Mouse (Mus musculus) neural tube, embryonic 15.5 days (tissue): ENCODE measurements around the gene Pcnp. TPM values are rescaled to one million over a fixed set of nuclear protein-coding genes. Genes with fewer than 3 reads are reported as not detected.
"Not testable (repeated sequence)": the region's sequence is repeated elsewhere in the genome, so short reads cannot be mapped to it uniquely, and the experiment has no call there.

Source experiments
- ATAC-seq: fragments of 200-750 bp; cut with Nextera tagmentation; 2 replicates; pipeline ENCODE4 v1.8.0; 2017; ENCODE audit warnings: mild to moderate bottlenecking, moderate TSS enrichment, moderate library complexity; ENCODE audit not compliant: low FRiP score
- H3K27ac ChIP-seq: fragments of 300-500 bp; sonication (generic); replicated peaks from 2 replicates; pipeline ENCODE4 v1.5.1; 2015; ENCODE audit warnings: mild to moderate bottlenecking, inconsistent platforms
- H3K27me3 ChIP-seq: fragments of 300-500 bp; sonication (generic); replicated peaks from 2 replicates; pipeline ENCODE4 v1.6.1; 2015; ENCODE audit warnings: inconsistent platforms
- H3K36me3 ChIP-seq: fragments of 300-500 bp; sonication (generic); 2 replicates; pipeline ENCODE4 v1.6.1; 2015; ENCODE audit warnings: inconsistent platforms
- H3K4me1 ChIP-seq: fragments of 300-500 bp; sonication (generic); 2 replicates; pipeline ENCODE4 v1.6.1; 2015; ENCODE audit warnings: inconsistent platforms
- H3K4me2 ChIP-seq: fragments of 300-500 bp; sonication (generic); 2 replicates; pipeline ENCODE4 v1.6.1; 2015; ENCODE audit warnings: inconsistent platforms, mild to moderate bottlenecking, moderate library complexity
- H3K4me3 ChIP-seq: fragments of 300-500 bp; sonication (generic); replicated peaks from 2 replicates; pipeline ENCODE4 v1.5.1; 2015; ENCODE audit warnings: mild to moderate bottlenecking, inconsistent platforms
- H3K9ac ChIP-seq: fragments of 300-500 bp; sonication (generic); replicated peaks from 2 replicates; pipeline ENCODE4 v1.6.1; 2015; ENCODE audit warnings: mild to moderate bottlenecking, inconsistent platforms
- H3K9me3 ChIP-seq: fragments of 300-500 bp; sonication (generic); replicated peaks from 2 replicates; pipeline ENCODE4 v1.6.1; 2016; ENCODE audit warnings: inconsistent platforms
- WGBS: fragments of 180-500 bp; shearing (Covaris S2); methylation state at CpG from one replicate; pipeline ENCODE4 v1.1.7; 2015; ENCODE audit warnings: mixed read lengths; 5-methylcytosine and 5-hydroxymethylcytosine counted together
- polyA plus RNA-seq: library from polyadenylated mRNA; unstranded; fragments of >200 nt; fragmentation: Nextera tagmentation; extraction: Ambion mirVana; gene quantifications from 2 replicates; pipeline ENCODE4 v1.2.1, GENCODE M21; 2015

Pcnp gene
- polyA plus RNA-seq, 1 experiment from 2014 or later = 193 TPM

DNA sequence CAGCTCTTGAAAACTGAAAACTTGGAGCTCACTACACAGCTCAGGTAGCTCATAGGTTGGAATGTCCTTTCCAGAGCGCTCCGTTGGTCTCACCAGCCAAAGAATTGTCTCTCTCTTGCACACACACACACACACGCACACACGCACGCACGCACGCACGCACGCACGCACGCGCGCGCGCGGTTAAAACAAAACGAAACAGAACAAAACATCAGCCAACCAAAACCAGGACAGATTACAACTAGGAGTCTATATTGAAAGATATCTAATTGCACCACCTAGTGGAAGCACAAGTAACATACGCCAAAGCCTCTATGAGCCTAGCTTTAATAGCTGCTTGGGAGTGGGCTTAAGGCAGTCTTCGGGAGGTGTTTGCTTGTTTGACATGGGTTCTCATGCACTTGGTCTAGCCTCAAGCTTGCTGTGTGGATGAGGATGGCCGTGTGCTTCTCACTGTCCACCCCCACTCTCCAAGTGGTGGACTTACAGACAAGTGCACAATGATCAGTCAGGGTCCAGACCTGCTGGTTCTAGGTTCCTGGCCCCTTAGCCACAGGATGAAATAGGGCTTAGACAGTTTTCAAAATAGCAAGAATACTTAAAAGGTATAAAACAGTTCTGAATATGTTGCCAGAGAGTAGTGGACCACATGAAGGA, 34.9 kb upstream of the Pcnp start:
- Histone ChIP-seq H3K4me1 (no peaks in the 10 kb centered on the region), H3K9ac (no peak overlapping the region; the same call in 1 of the 2 replicates), H3K27me3 (no peaks in the 10 kb centered on the region), H3K36me3 (no peaks in the 10 kb centered on the region), H3K4me3 (peak overlapping the region; percentile 41), H3K9me3 (no peaks in the 10 kb centered on the region), H3K4me2 (peak overlapping the region; percentile 71), H3K27ac (peak overlapping the region; percentile 84)
- 10% methylated on average over 20 of the region's 20 CpGs for WGBS
- peak; percentile 93 for ATAC-seq

DNA sequence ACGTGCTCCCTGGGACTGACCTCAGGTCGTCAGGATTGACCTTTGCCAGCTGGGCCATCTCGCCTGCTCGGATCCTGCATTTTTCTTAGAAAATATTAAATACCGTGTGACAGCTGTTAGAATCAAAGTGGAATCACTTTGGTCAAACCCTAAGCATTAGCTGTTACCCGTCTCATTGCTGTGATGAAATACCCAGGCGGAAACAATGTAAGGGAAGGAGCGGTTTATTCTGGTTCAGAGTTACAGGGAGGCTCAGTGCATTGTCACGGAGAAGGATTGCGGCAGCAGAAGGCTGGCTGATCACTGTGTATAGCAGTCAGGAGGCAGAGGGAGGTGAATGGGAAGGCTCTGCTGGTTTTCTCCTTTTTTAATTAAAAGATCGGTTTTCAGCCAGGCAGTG, 33.4 kb upstream of the Pcnp start:
- whole genome bisulfite sequencing = 59% methylated on average over 11 of the region's 11 CpGs
- H3K9me3 ChIP-seq = no peaks in the 10 kb centered on the region
- H3K4me2 ChIP-seq = no peak overlapping the region
- H3K36me3 ChIP-seq = no peaks in the 10 kb centered on the region
- no peaks in the 10 kb centered on the region for H3K27me3 ChIP-seq
- no peak for ATAC-seq
- H3K4me1 ChIP-seq = no peaks in the 10 kb centered on the region
- no peak overlapping the region for H3K27ac ChIP-seq
- no peak overlapping the region for H3K9ac ChIP-seq
- H3K4me3 ChIP-seq = no peak overlapping the region

DNA sequence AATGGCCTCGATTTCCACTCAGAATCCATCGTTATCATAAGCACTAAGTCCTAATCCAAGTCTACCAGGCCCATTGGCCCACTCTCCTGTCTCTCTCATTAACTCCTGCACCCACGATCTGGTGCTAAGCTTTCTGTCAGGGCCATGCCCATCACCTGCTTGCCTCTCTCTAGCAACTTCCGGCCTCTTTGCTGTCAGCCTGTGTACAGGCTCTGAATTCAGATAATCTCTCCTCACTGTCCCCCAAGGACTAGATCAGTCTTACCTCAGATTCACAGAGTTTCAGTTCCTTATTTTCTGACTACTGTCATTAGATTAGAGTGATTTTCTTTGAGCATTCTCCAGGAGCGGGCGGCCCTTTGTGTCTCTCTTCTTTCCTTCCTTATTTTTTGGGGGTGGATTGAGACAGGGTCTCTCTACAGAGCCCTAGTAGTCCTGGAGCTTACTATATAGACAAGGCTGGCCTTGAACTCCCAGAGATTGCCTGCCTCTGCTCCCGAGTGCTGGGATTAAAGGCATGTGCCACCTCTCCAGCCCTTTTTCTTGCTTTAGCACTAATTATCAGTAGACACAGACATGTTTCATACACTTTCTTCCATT, 32.6 kb upstream of the Pcnp start:
- no peaks in the 10 kb centered on the region for H3K4me1 ChIP-seq
- WGBS = 80% methylated on average over 7 of the region's 7 CpGs
- H3K4me2 ChIP-seq = no peak overlapping the region
- H3K9ac ChIP-seq = no peak overlapping the region
- ATAC-seq = no peak
- no peaks in the 10 kb centered on the region for H3K9me3 ChIP-seq
- H3K27ac ChIP-seq = no peak overlapping the region
- no peak overlapping the region for H3K4me3 ChIP-seq
- no peaks in the 10 kb centered on the region for H3K27me3 ChIP-seq
- H3K36me3 ChIP-seq = no peaks in the 10 kb centered on the region

DNA sequence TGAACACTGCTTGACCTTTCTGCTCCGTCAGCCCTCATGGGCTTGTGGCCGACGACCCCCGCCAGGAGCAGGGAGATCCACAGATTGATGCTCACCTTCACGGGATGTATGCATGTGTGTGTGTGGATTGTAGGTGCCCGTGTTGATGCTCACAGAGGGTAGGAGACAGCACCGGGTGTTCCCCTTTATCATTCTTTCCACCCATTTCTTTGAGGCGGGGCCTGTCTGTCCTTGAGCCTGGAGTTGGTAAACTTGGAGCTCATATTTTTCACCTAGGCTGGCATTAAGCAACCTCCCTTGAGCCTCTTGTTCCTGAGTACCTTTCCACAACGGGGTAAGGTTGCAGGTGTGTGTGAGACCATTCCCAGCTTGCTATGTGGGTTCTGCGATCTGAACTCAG, 28.6 kb upstream of the Pcnp start:
- no peaks in the 10 kb centered on the region for H3K36me3 ChIP-seq
- H3K4me1 ChIP-seq = no peaks in the 10 kb centered on the region
- WGBS = 74% methylated on average over 10 of the region's 10 CpGs
- no peak overlapping the region for H3K9ac ChIP-seq
- H3K4me3 ChIP-seq = no peak overlapping the region
- H3K27me3 ChIP-seq = no peaks in the 10 kb centered on the region
- H3K27ac ChIP-seq = no peak overlapping the region
- no peak overlapping the region for H3K4me2 ChIP-seq
- no peak for ATAC-seq
- no peaks in the 10 kb centered on the region for H3K9me3 ChIP-seq

DNA sequence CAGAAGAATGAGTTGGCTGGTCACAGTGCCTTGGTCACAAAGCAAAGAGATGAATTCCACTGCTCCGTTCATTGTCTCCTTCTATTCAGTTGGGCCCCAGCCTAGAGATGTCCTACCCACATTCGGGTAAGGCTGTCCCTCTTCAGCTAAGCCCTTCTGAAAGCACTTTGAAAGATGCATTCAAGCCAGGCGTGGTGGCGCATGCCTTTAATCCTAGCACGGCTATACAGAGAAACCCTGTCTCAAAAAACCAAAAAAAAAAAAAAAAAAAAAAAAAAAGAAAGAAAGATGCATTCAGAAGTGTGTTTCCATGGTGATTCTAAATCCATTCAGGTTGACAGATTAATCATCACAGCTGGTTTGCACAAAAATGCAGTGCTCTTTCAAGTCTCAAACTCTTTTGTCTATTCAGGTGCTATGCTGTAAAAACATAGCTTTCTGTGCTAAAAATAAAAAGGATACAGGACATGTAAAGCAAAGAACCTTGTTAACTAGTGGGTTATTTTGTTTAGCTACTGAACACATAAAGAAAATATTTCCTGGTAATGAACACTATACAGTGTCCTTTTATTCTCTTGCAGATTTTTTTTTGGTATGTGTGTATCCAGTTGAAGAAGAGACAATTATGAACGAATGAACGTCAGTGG, 27.5 kb upstream of the Pcnp start:
- ATAC-seq = no peak
- H3K9ac ChIP-seq = no peak overlapping the region
- H3K4me1 ChIP-seq = no peaks in the 10 kb centered on the region
- no peaks in the 10 kb centered on the region for H3K9me3 ChIP-seq
- no peak overlapping the region for H3K27ac ChIP-seq
- no peaks in the 10 kb centered on the region for H3K36me3 ChIP-seq
- no peak overlapping the region for H3K4me3 ChIP-seq
- WGBS = 25% methylated on average over 7 of the region's 7 CpGs
- H3K4me2 ChIP-seq = no peak overlapping the region
- no peaks in the 10 kb centered on the region for H3K27me3 ChIP-seq

DNA sequence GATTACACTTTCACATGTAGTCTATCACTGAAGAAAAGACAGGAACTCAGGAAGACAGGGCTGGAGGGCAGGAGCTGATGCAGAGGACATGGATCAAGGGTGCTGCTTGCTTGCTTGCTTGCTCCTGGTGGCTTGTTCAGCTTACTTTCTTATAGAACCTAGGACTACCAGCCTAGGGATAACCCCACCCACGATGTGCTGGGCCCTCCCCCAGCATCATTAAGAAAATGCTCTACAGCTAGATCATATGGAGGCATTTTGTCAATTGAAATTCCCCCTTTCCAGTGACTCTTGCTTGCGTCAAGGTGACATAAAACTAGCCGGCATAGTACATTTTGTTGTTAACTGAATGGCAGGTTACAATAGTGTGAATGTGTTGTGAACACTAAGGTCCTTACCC, 26.4 kb upstream of the Pcnp start:
- 85% methylated on average over 3 of the region's 3 CpGs for WGBS

DNA sequence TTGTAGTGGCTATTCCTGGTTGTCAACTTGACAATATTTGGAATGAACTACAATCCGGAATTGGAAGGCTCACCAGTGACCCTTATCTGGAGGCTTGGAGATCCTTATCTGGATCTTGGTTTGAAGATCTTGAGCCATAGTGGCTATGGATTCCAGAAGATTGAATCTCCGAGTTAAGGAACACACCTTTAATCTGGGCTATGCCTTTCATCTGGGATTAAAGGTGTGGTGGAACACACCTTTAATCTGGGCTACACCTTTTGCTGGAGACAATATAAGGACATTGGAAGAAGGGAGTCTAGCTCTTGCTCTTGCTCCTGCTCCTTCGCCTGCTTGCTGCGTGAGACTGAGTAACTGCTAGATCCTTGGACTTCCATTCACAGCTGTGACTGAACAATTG, 18.5 kb upstream of the Pcnp start, which contains the start of gene Senp7:
Gene Senp7, plus strand, starts transcription at position 301 of the 400 bp plus-strand sequence.
- not testable (repeated sequence) for H3K4me3 ChIP-seq, H3K4me1 ChIP-seq, ATAC-seq, H3K27ac ChIP-seq, H3K4me2 ChIP-seq, H3K9me3 ChIP-seq, H3K27me3 ChIP-seq, H3K36me3 ChIP-seq, H3K9ac ChIP-seq
- no CpG with 5 or more reads among the region's 4 CpGs for WGBS

More for the DNA sequence above, 26.4 kb upstream of the Pcnp start:
- no peaks in the 10 kb centered on the region for H3K9me3 ChIP-seq
- H3K27me3 ChIP-seq = no peaks in the 10 kb centered on the region
- ATAC-seq = no peak
- no peaks in the 10 kb centered on the region for H3K4me1 ChIP-seq
- H3K9ac ChIP-seq = no peak overlapping the region
- H3K27ac ChIP-seq = no peak overlapping the region
- no peak overlapping the region for H3K4me3 ChIP-seq
- no peak overlapping the region for H3K4me2 ChIP-seq
- H3K36me3 ChIP-seq = no peaks in the 10 kb centered on the region

DNA sequence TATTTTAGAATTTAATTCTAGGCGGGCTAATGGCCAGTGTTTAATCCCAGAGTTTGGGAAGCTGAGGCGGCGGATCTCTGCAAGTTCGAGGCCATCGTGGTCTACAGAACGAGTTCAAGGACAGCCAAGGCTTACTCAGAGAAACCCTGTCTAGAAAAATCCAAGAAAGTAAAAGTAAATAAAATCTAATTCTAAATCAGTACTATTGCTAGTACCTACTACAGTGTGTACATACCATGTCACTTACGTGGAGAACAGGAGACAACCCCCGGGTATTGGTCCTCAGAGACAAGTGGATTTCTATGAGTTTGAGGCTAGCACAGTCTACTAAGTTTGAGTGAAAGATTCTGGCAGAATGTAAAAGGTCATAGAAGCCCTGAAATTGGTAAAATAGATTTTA, 8.6 kb upstream of the Pcnp start:
- peak overlapping the region; percentile 54 for H3K4me2 ChIP-seq
- H3K4me1 ChIP-seq = peaks cover 21% of the 10 kb centered on the region
- H3K27ac ChIP-seq = peak overlapping the region; percentile 90
- peak overlapping the region; percentile 86 for H3K9ac ChIP-seq
- no peaks in the 10 kb centered on the region for H3K9me3 ChIP-seq
- 34% methylated on average over 8 of the region's 8 CpGs for WGBS
- no peak; the same call in 1 of the 2 replicates for ATAC-seq
- no peaks in the 10 kb centered on the region for H3K27me3 ChIP-seq
- peaks cover 13% of the 10 kb centered on the region for H3K36me3 ChIP-seq
- H3K4me3 ChIP-seq = peak overlapping the region; percentile 88

DNA sequence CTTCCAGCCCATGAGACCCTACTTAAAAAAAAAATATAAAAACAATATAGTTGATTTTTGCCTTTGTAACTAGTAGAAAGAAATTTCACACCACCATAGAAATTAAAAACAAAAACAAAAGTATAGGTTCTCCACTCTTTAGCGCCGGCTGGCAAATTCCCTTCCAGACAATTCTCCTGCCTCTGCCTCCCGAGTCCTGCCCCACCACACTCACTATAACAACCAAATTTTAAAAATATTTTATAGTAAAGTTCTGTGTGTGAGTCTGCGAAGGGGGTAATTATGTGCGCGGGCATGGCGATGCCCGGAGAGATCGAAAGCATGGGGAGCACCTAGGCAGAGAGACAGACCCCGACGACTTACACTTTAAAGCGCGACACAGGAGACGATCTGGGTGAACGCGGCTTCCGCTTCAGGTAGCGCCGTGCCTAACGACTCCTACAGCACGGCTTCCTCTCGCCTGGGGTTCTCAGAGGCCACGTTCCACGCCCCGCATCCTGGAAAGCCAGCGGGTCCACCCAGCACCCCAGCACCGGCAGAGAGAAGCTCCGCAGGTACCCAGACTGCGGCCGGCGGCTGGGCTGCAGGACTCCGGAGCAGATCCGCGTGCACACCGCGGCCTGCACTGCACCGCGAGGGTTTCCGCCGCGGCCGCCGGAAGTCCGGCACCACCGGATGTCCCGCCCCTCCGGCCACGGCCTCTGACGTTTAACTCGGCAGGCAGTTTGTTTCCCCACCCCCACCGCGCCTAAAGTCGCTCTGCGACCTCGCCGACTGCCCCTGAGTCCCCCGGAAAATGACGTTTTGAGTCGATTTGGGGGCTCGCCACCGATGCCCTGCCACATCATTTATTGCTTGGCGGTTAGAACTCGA, 7.8 kb upstream of the Pcnp start, which contains the start of gene Trmt10c:
Gene Trmt10c, minus strand, starts transcription at position 682 of the 873 bp plus-strand sequence.
- peak; percentile 100 for ATAC-seq
- H3K4me2 ChIP-seq = peak within 1 kb of the TSS; percentile 54
- no peaks in the 10 kb centered on the region for H3K27me3 ChIP-seq
- WGBS = under 1% methylated on average over 63 of the region's 63 CpGs
- peak within 1 kb of the TSS; percentile 88 for H3K4me3 ChIP-seq
- peaks cover 21% of the 10 kb centered on the region for H3K4me1 ChIP-seq
- peak within 1 kb of the TSS; percentile 86 for H3K9ac ChIP-seq
- H3K27ac ChIP-seq = peak within 1 kb of the TSS; percentile 90
- peaks cover 17% of the 10 kb centered on the region for H3K36me3 ChIP-seq
- no peaks in the 10 kb centered on the region for H3K9me3 ChIP-seq

DNA sequence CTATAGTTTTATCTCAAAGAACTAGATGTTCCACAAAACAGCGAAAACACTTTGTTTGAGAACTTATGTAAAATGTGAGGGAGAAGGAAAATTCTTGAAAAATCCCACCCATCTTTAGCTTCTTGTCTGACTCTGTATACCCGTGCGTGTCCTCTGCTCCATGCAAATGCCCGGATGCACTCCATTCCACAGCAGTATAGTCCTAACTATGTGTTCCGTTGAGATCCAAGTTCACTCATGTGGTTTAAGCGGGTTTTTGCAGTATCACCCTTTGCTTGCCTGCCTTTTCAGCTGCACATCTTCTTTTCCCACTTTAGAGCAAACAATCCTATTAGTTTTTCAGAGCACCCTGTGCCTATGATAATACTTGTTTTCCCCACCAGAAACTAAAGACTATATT, 7.0 kb upstream of the Pcnp start:
- H3K9ac ChIP-seq = peak overlapping the region; percentile 86; the same call in 1 of the 2 replicates
- 63% methylated on average over 6 of the region's 6 CpGs for WGBS

DNA sequence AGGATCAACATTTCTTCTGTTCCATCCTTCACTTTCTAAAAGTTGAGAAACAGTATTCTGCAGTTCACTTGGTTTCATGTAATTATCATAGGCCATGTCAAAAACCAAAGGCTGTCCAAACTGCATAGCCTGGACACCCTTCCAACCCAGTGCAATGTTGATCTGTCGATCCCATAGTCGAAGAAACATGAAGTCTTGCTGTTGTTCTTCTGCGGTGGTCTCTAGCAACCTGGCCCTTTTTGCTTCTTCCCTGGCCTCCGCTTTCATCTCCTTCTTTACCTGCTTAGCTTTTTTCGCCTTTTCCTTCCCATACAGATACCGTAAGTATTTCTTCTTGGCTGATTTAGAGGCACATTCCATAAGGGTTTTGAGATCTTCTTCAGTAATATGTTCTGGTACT, 5.0 kb upstream of the Pcnp start:
- no peaks in the 10 kb centered on the region for H3K27me3 ChIP-seq
- H3K9ac ChIP-seq = no peak overlapping the region
- H3K27ac ChIP-seq = no peak overlapping the region
- no peaks in the 10 kb centered on the region for H3K9me3 ChIP-seq
- peaks cover 25% of the 10 kb centered on the region for H3K36me3 ChIP-seq
- H3K4me3 ChIP-seq = no peak overlapping the region
- no peak overlapping the region for H3K4me2 ChIP-seq
- peaks cover 30% of the 10 kb centered on the region for H3K4me1 ChIP-seq
- 97% methylated on average over 6 of the region's 6 CpGs for WGBS
- ATAC-seq = no peak

More for the DNA sequence above, 7.0 kb upstream of the Pcnp start:
- Histone ChIP-seq H3K4me1 (peaks cover 21% of the 10 kb centered on the region), H3K36me3 (peaks cover 25% of the 10 kb centered on the region), H3K27me3 (no peaks in the 10 kb centered on the region), H3K9me3 (no peaks in the 10 kb centered on the region), H3K4me2 (peak overlapping the region; percentile 54), H3K4me3 (peak overlapping the region; percentile 88), H3K27ac (no peak overlapping the region)
- ATAC-seq = no peak
